Mouse (Mus musculus) heart, postnatal 0 days (tissue): ENCODE measurements around the gene Zfp575.

Source experiments
- CTCF ChIP-seq: IDR thresholded peaks from 2 replicates; pipeline ENCODE4 v1.5.1; 2016; ENCODE audit warnings: antibody characterized with exemption, control low read depth, low read depth
- EP300 ChIP-seq: IDR thresholded peaks from 2 replicates; pipeline ENCODE4 v1.6.1; 2016; ENCODE audit warnings: antibody characterized with exemption, low read depth

DNA sequence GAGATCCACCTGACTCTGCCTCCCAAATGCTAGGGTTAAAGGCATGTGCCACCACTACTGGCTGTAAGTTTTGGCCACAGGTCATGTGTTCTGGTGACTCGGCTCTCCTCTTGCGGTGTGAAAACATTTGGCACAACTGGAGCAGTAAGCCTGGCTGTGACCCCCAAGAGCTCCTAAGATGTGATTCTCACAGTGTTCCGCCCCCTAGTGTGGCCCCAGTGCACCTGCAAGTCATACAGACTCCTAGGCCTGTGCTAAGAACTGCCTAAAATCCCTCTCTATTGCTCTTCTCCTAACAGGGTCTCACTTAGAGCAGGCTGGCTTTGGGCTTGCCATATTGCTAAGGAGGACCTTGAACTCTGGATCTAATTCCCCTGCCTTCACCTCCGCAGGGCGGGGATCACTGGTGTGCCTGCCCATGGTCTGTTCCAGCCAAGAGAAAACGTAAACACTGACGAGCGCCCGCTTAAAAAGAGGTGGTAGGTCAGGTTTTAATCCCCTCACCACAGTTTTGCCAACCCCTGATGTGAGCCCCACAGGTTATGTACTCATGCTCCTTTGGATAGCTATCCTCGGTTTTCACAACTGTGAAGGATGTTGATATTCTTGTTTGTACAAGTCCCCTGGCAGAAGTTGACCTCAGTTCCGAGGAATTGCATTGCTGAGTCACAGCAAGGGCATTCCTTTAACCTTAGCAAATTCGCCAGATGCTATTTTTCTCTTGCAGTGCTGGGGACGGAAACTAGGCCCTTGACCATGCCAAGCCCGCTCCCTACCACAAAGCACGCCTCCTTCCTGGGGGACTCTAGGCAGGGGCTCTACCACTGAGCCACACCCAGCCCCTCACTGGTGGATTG is 12.0 kb upstream of the Zfp575 start:
- no peak for TF ChIP-seq EP300
- TF ChIP-seq CTCF: no peak
